Mouse (Mus musculus) liver, adult 2 months (tissue): ENCODE results near the gene Ugp2. TPM values are rescaled to one million over a fixed set of nuclear protein-coding genes. Genes with fewer than 3 reads are reported as not detected.

Experiments used
- DNase-seq: peaks from one replicate; pipeline ENCODE4 v3.0.0-alpha.2; 2011; ENCODE audit warnings: low read depth, low spot score; ENCODE audit errors: extremely low read depth
- H3K27ac ChIP-seq: fragments of 200-500 bp; replicated peaks from 2 replicates; pipeline ENCODE4 v1.5.1; 2012; ENCODE audit warnings: low read depth, mild to moderate bottlenecking, control low read depth, inconsistent platforms, low read length; ENCODE audit not compliant: insufficient read depth
- H3K27me3 ChIP-seq: fragments of 200-500 bp; 2 replicates; pipeline ENCODE4 v1.6.1; 2012; ENCODE audit warnings: mild to moderate bottlenecking, moderate library complexity, low read length, inconsistent platforms; ENCODE audit not compliant: control insufficient read depth, insufficient read depth
- H3K36me3 ChIP-seq: fragments of 200-500 bp; 2 replicates; pipeline ENCODE4 v1.6.1; 2012; ENCODE audit warnings: low read length, inconsistent platforms; ENCODE audit not compliant: control insufficient read depth, insufficient read depth
- H3K4me1 ChIP-seq: fragments of 200-500 bp; 2 replicates; pipeline ENCODE4 v1.6.1; 2011; ENCODE audit warnings: low read length; ENCODE audit not compliant: control insufficient read depth, insufficient read depth
- H3K4me3 ChIP-seq: fragments of 200-500 bp; 2 replicates; pipeline ENCODE4 v1.5.1; 2011; ENCODE audit warnings: low read depth, mild to moderate bottlenecking, control low read depth, low read length, moderate library complexity; ENCODE audit not compliant: insufficient read depth
- H3K79me2 ChIP-seq: fragments of 200-500 bp; 2 replicates; pipeline ENCODE4 v1.6.1; 2012; ENCODE audit warnings: inconsistent platforms, mild to moderate bottlenecking, low read length, moderate library complexity; ENCODE audit not compliant: control insufficient read depth, insufficient read depth
- H3K9ac ChIP-seq: fragments of 200-500 bp; 2 replicates; pipeline ENCODE4 v1.6.1; 2012; ENCODE audit warnings: low read depth, mild to moderate bottlenecking, control low read depth, inconsistent platforms, low read length
- CTCF ChIP-seq: fragments of 200-500 bp; IDR thresholded peaks from 2 replicates; pipeline ENCODE4 v1.5.1; 2011; ENCODE audit warnings: low read depth, low read length, control low read depth
- POLR2A ChIP-seq: fragments of 200-500 bp; IDR thresholded peaks from 2 replicates; pipeline ENCODE4 v1.6.1; 2011; ENCODE audit warnings: low read length, control low read depth; ENCODE audit not compliant: insufficient read depth; ENCODE audit errors: extremely low read depth
- WGBS: fragments of 180-500 bp; shearing (Covaris S2); methylation state at CpG from one replicate; pipeline ENCODE4 v1.1.7; 2018; 5-methylcytosine and 5-hydroxymethylcytosine counted together
- polyA plus RNA-seq: library from polyadenylated mRNA; depleted of rRNA; stranded (reverse); fragments of >200 nt; gene quantifications from 2 replicates; pipeline ENCODE4 v1.2.3, GENCODE M21; 2012
- total RNA-seq: library from RNA; depleted of rRNA; stranded (reverse); fragments of >200 nt; gene quantifications from 2 replicates; pipeline ENCODE4 v1.2.3, GENCODE M21; 2014

The Ugp2 gene
- total and polyA plus RNA-seq, 2 experiments = 26.4 to 425 TPM

DNA sequence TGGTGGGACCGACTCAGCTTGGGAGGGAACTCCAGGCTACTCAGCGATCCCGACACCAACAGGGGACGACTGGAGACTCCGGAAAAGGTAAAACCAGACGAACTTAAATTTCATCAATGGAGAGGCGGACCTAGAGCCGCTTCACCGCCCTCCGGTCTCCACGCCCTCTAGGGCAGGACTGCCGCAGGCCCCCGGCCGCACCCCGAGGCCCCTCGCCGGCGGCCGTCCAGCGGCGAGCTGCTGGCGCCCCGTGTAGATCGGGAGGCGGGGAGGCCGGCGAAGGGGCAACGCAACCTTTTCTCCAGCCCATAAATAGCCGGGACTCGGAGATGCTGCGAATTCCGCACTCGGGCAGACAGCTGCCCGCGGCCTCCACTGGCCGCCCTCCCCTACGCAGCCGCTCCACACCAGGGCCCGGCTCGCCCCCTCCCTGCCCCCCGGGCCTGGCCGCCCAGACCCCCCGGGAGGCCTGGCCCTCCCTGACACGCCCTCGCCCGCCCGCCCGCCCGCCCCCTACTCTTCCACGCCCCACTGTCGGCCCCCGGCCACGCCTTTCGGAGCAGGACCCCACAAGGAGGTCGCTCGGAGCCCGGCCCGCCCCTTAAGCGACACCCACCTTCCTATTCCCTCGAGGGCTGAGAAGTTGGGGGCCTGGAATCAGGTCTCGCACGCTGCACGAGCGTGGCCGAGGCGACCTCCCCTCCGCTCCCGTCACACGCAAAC, 441 bp downstream of the Ugp2 start:
- Histone ChIP-seq H3K79me2 (peaks cover 9% of the 10 kb centered on the region; the same call in 1 of the 2 replicates), H3K4me1 (peaks cover 7% of the 10 kb centered on the region), H3K27ac (peak overlapping the region; percentile 98), H3K27me3 (no peaks in the 10 kb centered on the region), H3K4me3 (peak overlapping the region; percentile 88), H3K36me3 (peaks cover 4% of the 10 kb centered on the region; the same call in 1 of the 2 replicates), H3K9ac (peak overlapping the region; percentile 95)
- DNase-seq = peak; percentile 88
- no peak for TF ChIP-seq CTCF
- TF ChIP-seq POLR2A = peak; percentile 71
- under 1% methylated on average over 65 of the region's 69 CpGs for WGBS

DNA sequence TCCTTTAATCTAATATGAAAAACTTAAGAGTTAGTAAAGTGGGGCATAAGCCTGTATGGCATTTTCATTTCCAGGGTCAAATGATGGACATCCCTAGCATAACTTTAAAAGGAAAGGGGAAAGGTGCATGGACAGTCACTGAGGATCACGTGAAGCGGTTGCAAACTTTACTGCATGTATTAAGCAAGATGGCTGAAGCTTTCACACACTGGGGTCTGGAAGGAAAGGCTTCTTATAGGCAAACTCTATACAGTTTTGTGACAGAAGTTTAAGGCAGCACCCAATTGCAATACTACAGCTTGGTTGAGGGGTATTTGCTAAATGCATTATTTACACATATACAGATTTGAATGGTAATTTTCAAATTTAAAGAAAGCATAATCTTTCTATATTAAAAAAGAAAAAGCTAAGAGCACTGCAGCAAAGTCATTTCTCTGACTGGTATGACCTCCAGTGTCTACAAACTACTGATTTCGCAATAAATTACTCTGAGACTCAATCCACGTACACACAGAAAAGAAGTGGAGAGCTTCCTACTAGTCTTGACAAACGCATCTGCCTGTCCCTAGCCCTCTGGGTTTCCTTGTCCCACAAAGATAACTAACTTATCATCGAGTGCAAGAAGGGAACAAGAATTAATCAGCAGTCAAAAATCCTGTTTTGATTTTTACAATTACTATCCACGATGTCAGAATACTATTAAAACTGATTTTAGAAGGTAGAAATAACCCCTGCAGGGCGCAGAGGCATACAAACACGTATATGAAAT, 1.6 kb downstream of the Ugp2 start:
- Histone ChIP-seq H3K27me3 (no peaks in the 10 kb centered on the region), H3K4me1 (peaks cover 8% of the 10 kb centered on the region), H3K36me3 (peaks cover 5% of the 10 kb centered on the region; the same call in 1 of the 2 replicates), H3K27ac (peak overlapping the region; percentile 68), H3K79me2 (peaks cover 9% of the 10 kb centered on the region; the same call in 1 of the 2 replicates), H3K4me3 (peak overlapping the region; percentile 75), H3K9ac (peak overlapping the region; percentile 85)
- peak; percentile 83 for DNase-seq
- TF ChIP-seq POLR2A (no peak), CTCF (no peak)
- 2% methylated on average over 9 of the region's 9 CpGs for WGBS

DNA sequence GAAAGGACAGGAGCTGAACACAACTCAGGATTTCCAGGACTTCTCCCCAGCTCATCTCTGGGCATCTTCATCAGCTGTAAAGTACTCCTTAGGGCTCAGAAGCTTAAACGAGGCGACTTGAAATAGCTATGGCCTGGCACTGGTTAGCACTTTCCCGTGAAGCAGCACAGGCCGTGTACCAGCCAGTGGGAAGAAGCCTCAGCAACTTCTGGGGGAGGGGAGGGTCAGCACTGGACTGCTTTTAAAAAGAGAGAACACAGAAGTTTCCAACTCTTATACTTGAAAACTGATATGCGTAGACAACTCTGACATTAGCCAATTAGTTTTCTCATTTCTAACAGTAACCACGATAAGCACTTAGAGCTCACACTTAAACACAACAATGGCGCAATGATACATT, 2.5 kb downstream of the Ugp2 start:
- TF ChIP-seq POLR2A = no peak
- no peak for TF ChIP-seq CTCF
- Histone ChIP-seq H3K27ac (peak overlapping the region; percentile 38), H3K27me3 (no peaks in the 10 kb centered on the region), H3K4me1 (peaks cover 11% of the 10 kb centered on the region), H3K36me3 (peaks cover 7% of the 10 kb centered on the region; the same call in 1 of the 2 replicates), H3K4me3 (peak overlapping the region; percentile 75), H3K79me2 (peaks cover 12% of the 10 kb centered on the region; the same call in 1 of the 2 replicates), H3K9ac (peak overlapping the region; percentile 24)
- DNase-seq = peak; percentile 66
- WGBS = 6% methylated on average over 7 of the region's 7 CpGs

DNA sequence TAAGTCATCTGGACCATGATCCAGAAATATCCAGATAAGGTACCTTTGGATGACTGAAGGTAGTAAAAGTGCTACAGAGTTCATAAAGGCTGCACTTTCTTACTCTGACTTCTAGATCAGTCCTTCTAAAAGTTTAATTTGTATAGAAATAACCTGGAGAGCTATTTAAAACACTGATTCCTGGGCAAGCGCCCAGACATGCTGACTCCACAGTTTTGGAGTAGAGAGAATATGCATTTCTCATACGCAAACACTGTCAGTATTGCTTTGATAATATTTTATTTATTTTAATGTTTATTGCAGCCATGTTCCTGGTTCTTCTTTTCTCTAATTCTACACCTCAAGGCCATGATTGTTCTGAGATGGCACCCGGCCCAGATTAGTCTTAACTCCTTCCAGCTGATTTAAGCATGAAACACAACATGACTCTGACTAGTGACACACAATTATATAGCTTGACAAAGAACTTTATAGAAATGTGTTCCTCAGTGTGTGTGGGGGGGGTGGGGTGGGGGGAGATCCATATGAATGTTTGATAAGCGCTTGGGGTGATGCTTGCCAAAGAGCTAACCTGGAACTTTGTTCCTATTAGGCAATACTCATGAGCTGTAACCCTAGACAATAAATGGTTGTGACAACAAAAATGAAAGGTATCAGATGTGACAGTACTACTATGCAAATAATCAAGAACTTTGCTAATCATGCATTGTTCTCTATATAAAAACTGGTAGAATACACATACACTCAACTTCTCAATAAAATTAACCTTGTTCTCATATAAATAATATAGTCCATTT, 7.7 kb downstream of the Ugp2 start:
- Histone ChIP-seq H3K27me3 (no peaks in the 10 kb centered on the region), H3K27ac (no peak overlapping the region), H3K36me3 (peaks cover 7% of the 10 kb centered on the region; the same call in 1 of the 2 replicates), H3K4me1 (peaks cover 21% of the 10 kb centered on the region), H3K4me3 (no peak overlapping the region), H3K79me2 (peaks cover 18% of the 10 kb centered on the region; the same call in 1 of the 2 replicates), H3K9ac (no peak overlapping the region)
- DNase-seq = peak; percentile 91
- WGBS = 48% methylated on average over 4 of the region's 4 CpGs
- TF ChIP-seq POLR2A (no peak), CTCF (no peak)

DNA sequence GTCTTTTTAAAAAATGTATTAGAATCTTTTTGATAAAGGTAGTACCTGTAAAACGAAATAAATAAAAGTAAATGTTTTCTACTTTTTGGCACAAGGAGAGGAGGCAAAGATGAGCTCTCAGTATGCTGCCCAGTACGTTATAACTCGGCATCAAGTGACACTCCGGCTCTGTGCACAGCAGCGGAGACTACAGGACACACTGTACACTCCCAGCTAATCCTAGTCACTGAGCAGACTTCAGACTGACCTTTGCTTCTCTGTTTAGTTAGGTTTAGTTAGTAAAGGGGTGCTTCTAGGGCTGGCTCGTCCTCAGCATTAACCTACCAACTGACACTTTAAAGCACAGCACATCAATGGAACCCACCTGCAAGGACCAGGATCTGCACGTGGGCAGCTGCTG, 19.7 kb downstream of the Ugp2 start:
- Histone ChIP-seq H3K4me3 (no peak overlapping the region), H3K79me2 (peaks cover 6% of the 10 kb centered on the region; the same call in 1 of the 2 replicates), H3K36me3 (peaks cover 58% of the 10 kb centered on the region), H3K4me1 (peaks cover 6% of the 10 kb centered on the region), H3K27ac (no peak overlapping the region), H3K9ac (no peak overlapping the region), H3K27me3 (no peaks in the 10 kb centered on the region)
- TF ChIP-seq POLR2A (no peak), CTCF (no peak)
- DNase-seq = peak; percentile 60
- 39% methylated on average over 7 of the region's 7 CpGs for WGBS
